Mouse (Mus musculus): ENCODE data around the gene Slc6a15. TPM values are rescaled to one million over a fixed set of nuclear protein-coding genes. Genes with fewer than 3 reads are reported as not detected.

Gene Slc6a15
- polyA plus RNA-seq, 1 experiment, result 0.09 TPM

DNA sequence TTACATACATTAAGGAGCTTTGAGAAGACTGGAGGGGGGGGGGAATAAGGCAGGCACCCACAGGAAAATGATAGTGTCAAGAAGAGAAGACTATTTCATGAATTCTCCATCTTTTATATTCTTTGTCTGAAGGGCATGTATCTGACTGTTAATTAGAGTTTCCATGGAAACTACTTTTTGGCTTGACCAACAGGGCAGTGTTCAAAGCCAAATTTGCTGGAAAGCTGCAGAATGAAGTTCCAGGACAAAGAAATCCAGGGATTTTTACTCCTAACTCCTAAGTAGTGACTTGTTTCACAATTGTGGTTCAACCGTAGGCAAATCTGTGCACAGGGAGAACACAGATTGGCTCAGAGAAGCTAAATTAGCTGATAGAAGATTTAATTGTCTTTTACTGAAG lies 90.3 kb downstream of the Slc6a15 start:
- no peak overlapping the region for H3K4me3 ChIP-seq (ENCODE audit: low read depth, low read length)
- H3K27ac ChIP-seq (ENCODE audit: insufficient read depth, low read depth, low read length), result no peak overlapping the region
- H3K4me1 ChIP-seq (ENCODE audit: control insufficient read depth, insufficient read depth, insufficient read length, low read length), result no peaks in the 10 kb centered on the region
- WGBS, result 84% methylated on average over 1 of the region's 1 CpGs
- H3K36me3 ChIP-seq (ENCODE audit: control insufficient read depth, insufficient read depth, low read length), result no peaks in the 10 kb centered on the region
- H3K27me3 ChIP-seq (ENCODE audit: control insufficient read depth, insufficient read depth, low read length), result no peaks in the 10 kb centered on the region
- TF ChIP-seq CTCF (IDR thresholded peaks at IDR 0.05; ENCODE audit: extremely low read depth, insufficient read length, insufficient replicate concordance, low read depth, low read length) (no peak), POLR2A (IDR thresholded peaks at IDR 0.05; ENCODE audit: low read depth, low read length) (no peak)

Other genes starting within 250 kb of the Slc6a15 start
- not detected in 2 replicates for gene Lrriq1, start 131.5 kb upstream of the Slc6a15 start, polyA plus RNA-seq (2012; rRNA removed)